Mouse (Mus musculus) cerebellum, postnatal 10 days (tissue): ENCODE data around the gene C1qtnf3.
"Not testable (repeated sequence)": the region's sequence is repeated elsewhere in the genome, so short reads cannot be mapped to it uniquely, and the experiment has no call there.

Experiments used
- DNase-seq, 2 experiments: peaks; one replicate each; pipeline ENCODE4 v3.0.0; 2021; ENCODE audit warnings: mixed read lengths in 2 of 2

Gene C1qtnf3

GRCm38 (mm10) chr15:10959277-10960026 lies 7.3 kb downstream of the C1qtnf3 start:
- no peak for DNase-seq

- no peak for DNase-seq
Measured at GRCm38 (mm10) chr15:10960267-10960666, 8.1 kb downstream of the C1qtnf3 start.

- no peak for DNase-seq
Measured at GRCm38 (mm10) chr15:10962601-10963000, 10.5 kb downstream of the C1qtnf3 start.

- no peak for DNase-seq
Measured at GRCm38 (mm10) chr15:10969439-10969838, 17.3 kb downstream of the C1qtnf3 start.

GRCm38 (mm10) chr15:10970777-10971176 lies 18.6 kb downstream of the C1qtnf3 start:
- DNase-seq: no peak

- no peak for DNase-seq
Measured at GRCm38 (mm10) chr15:10977151-10977550, 25.0 kb downstream of the C1qtnf3 start.

- no peak for DNase-seq
Measured at GRCm38 (mm10) chr15:10980712-10981111, 28.6 kb downstream of the C1qtnf3 start.

- DNase-seq: peak; percentile 93 to 95
Measured at GRCm38 (mm10) chr15:10981377-10982063, 29.4 kb downstream of the C1qtnf3 start, which contains the start of gene Amacr. Gene Amacr (plus strand): TSS chr15:10981756.

- no peak for DNase-seq
Measured at GRCm38 (mm10) chr15:10982064-10982435, 29.9 kb downstream of the C1qtnf3 start.

- DNase-seq: no peak
Measured at GRCm38 (mm10) chr15:10985756-10986155, 33.6 kb downstream of the C1qtnf3 start.

GRCm38 (mm10) chr15:10986477-10986876 lies 34.3 kb downstream of the C1qtnf3 start:
- DNase-seq: not testable (repeated sequence)

- no peak for DNase-seq
Measured at GRCm38 (mm10) chr15:10990411-10990810, 38.3 kb downstream of the C1qtnf3 start.

- peak; percentile 18 to 22 for DNase-seq
Measured at GRCm38 (mm10) chr15:10991566-10991965, 39.4 kb downstream of the C1qtnf3 start.

- peak; percentile 21 to 26 for DNase-seq
Measured at GRCm38 (mm10) chr15:10999832-11000231, 47.7 kb downstream of the C1qtnf3 start.

GRCm38 (mm10) chr15:11000421-11000820 lies 48.3 kb downstream of the C1qtnf3 start, which contains the start of gene Slc45a2:
Gene Slc45a2 (plus strand): TSS chr15:11000721.
- no peak for DNase-seq

- no peak for DNase-seq
Measured at GRCm38 (mm10) chr15:11003791-11004190, 51.7 kb downstream of the C1qtnf3 start.

- no peak for DNase-seq
Measured at GRCm38 (mm10) chr15:11004646-11005045, 52.5 kb downstream of the C1qtnf3 start.

GRCm38 (mm10) chr15:11008756-11009155 lies 56.6 kb downstream of the C1qtnf3 start:
- peak; percentile 12 to 20 for DNase-seq

- DNase-seq: no peak
Measured at GRCm38 (mm10) chr15:11010976-11011548, 58.9 kb downstream of the C1qtnf3 start.

GRCm38 (mm10) chr15:11014931-11015330 lies 62.8 kb downstream of the C1qtnf3 start:
- DNase-seq: no peak

GRCm38 (mm10) chr15:11026801-11027561 lies 74.8 kb downstream of the C1qtnf3 start:
- no peak for DNase-seq
